Mouse (Mus musculus) forebrain, embryonic 15.5 days (tissue): ENCODE measurements at regions not wholly inside any gene's neighbourhood (a gene's known extent, or its start where the extent isn't known, plus 50 kb on each side); places are given as distances from the start of the nearest gene placed in this dataset.
A peak's percentile ranks its signal among the peaks of the same experiment; 100 is the strongest.
"Not testable (repeated sequence)": the region's sequence is repeated elsewhere in the genome, so short reads cannot be mapped to it uniquely, and the experiment has no call there.

Experiments
- ATAC-seq: fragments of 200-750 bp; cut with Nextera tagmentation; replicated peaks from 2 replicates; pipeline ENCODE4 v1.8.0; 2017; ENCODE audit warnings: mild to moderate bottlenecking, moderate TSS enrichment, moderate library complexity
- H3K27ac ChIP-seq: fragments of 300-500 bp; sonication (generic); replicated peaks from 2 replicates; pipeline ENCODE4 v1.5.1; 2015; ENCODE audit warnings: mild to moderate bottlenecking, inconsistent platforms
- H3K27me3 ChIP-seq: fragments of 300-500 bp; sonication (generic); 2 replicates; pipeline ENCODE4 v1.6.1; 2015; ENCODE audit warnings: inconsistent platforms
- H3K36me3 ChIP-seq: fragments of 300-500 bp; sonication (generic); 2 replicates; pipeline ENCODE4 v1.6.1; 2015; ENCODE audit warnings: mild to moderate bottlenecking, inconsistent platforms
- H3K4me1 ChIP-seq: fragments of 300-500 bp; sonication (generic); 2 replicates; pipeline ENCODE4 v1.6.1; 2015; ENCODE audit warnings: inconsistent platforms
- H3K4me2 ChIP-seq: fragments of 300-500 bp; sonication (generic); replicated peaks from 2 replicates; pipeline ENCODE4 v1.6.1; 2015; ENCODE audit warnings: mild to moderate bottlenecking, inconsistent platforms
- H3K4me3 ChIP-seq: fragments of 300-500 bp; sonication (generic); 2 replicates; pipeline ENCODE4 v1.5.1; 2015; ENCODE audit warnings: mild to moderate bottlenecking, inconsistent platforms
- H3K9ac ChIP-seq: fragments of 300-500 bp; sonication (generic); replicated peaks from 2 replicates; pipeline ENCODE4 v1.6.1; 2015; ENCODE audit warnings: mild to moderate bottlenecking, inconsistent platforms
- H3K9me3 ChIP-seq: fragments of 300-500 bp; sonication (generic); 2 replicates; pipeline ENCODE4 v1.6.1; 2016; ENCODE audit warnings: inconsistent platforms
- WGBS: fragments of 180-500 bp; shearing (Covaris S2); methylation state at CpG from one replicate; pipeline ENCODE4 v1.1.7; 2015; ENCODE audit warnings: mixed read lengths; 5-methylcytosine and 5-hydroxymethylcytosine counted together

GRCm38 (mm10) chr16:86448478-86449160, 547.0 kb upstream of the Adamts5 start:
- Histone ChIP-seq H3K9me3 (no peaks in the 10 kb centered on the region), H3K4me1 (no peaks in the 10 kb centered on the region), H3K4me3 (no peak overlapping the region), H3K27me3 (no peaks in the 10 kb centered on the region), H3K4me2 (no peak overlapping the region), H3K36me3 (no peaks in the 10 kb centered on the region), H3K27ac (no peak overlapping the region), H3K9ac (no peak overlapping the region)
- no peak for ATAC-seq
- 33% methylated on average over 1 of the region's 1 CpGs for WGBS

GRCm38 (mm10) chr16:86419458-86419857, 517.8 kb upstream of the Adamts5 start:
- ATAC-seq: peak; percentile 84
- H3K4me1 ChIP-seq, H3K36me3 ChIP-seq, H3K27me3 ChIP-seq, H3K9me3 ChIP-seq, H3K9ac ChIP-seq, H3K27ac ChIP-seq, H3K4me3 ChIP-seq, H3K4me2 ChIP-seq: not testable (repeated sequence)
- WGBS: 10% methylated on average over 5 of the region's 5 CpGs

- 88% methylated on average over 2 of the region's 2 CpGs for WGBS
- H3K4me1 ChIP-seq: no peaks in the 10 kb centered on the region
- no peak for ATAC-seq
- H3K27me3 ChIP-seq: no peaks in the 10 kb centered on the region
- no peak overlapping the region for H3K4me2 ChIP-seq
- H3K27ac ChIP-seq: no peak overlapping the region
- H3K4me3 ChIP-seq: no peak overlapping the region
- H3K36me3 ChIP-seq: no peaks in the 10 kb centered on the region
- no peak overlapping the region for H3K9ac ChIP-seq
- no peaks in the 10 kb centered on the region for H3K9me3 ChIP-seq
Measured at GRCm38 (mm10) chr16:86404309-86404708, 502.7 kb upstream of the Adamts5 start.

- Histone ChIP-seq H3K4me2 (no peak overlapping the region), H3K27ac (no peak overlapping the region), H3K27me3 (no peaks in the 10 kb centered on the region), H3K9me3 (no peaks in the 10 kb centered on the region), H3K36me3 (no peaks in the 10 kb centered on the region), H3K9ac (no peak overlapping the region), H3K4me1 (no peaks in the 10 kb centered on the region), H3K4me3 (no peak overlapping the region)
- ATAC-seq: no peak
- 78% methylated on average over 1 of the region's 1 CpGs for WGBS
Measured at GRCm38 (mm10) chr16:86401381-86401780, 499.8 kb upstream of the Adamts5 start.

GRCm38 (mm10) chr16:86399288-86399687, 497.7 kb upstream of the Adamts5 start:
- Histone ChIP-seq H3K4me2 (no peak overlapping the region), H3K9ac (no peak overlapping the region), H3K27ac (no peak overlapping the region), H3K4me3 (no peak overlapping the region), H3K4me1 (no peaks in the 10 kb centered on the region), H3K27me3 (no peaks in the 10 kb centered on the region), H3K36me3 (no peaks in the 10 kb centered on the region), H3K9me3 (no peaks in the 10 kb centered on the region)
- 92% methylated on average over 1 of the region's 1 CpGs for whole genome bisulfite sequencing
- no peak for ATAC-seq

- H3K36me3 ChIP-seq: no peaks in the 10 kb centered on the region
- H3K27me3 ChIP-seq: no peaks in the 10 kb centered on the region
- H3K27ac ChIP-seq: no peak overlapping the region
- H3K4me2 ChIP-seq: no peak overlapping the region
- no peak overlapping the region for H3K4me3 ChIP-seq
- no peaks in the 10 kb centered on the region for H3K9me3 ChIP-seq
- H3K9ac ChIP-seq: no peak overlapping the region
- no peak for ATAC-seq
- WGBS: 72% methylated on average over 2 of the region's 2 CpGs
- H3K4me1 ChIP-seq: no peaks in the 10 kb centered on the region
Measured at GRCm38 (mm10) chr16:86397521-86397920, 495.9 kb upstream of the Adamts5 start.

- WGBS: 71% methylated on average over 3 of the region's 3 CpGs
- H3K4me1 ChIP-seq: no peaks in the 10 kb centered on the region
- no peak overlapping the region for H3K9ac ChIP-seq
- H3K27me3 ChIP-seq: no peaks in the 10 kb centered on the region
- H3K9me3 ChIP-seq: no peaks in the 10 kb centered on the region
- H3K4me3 ChIP-seq: no peak overlapping the region
- H3K27ac ChIP-seq: no peak overlapping the region
- no peak for ATAC-seq
- no peak overlapping the region for H3K4me2 ChIP-seq
- H3K36me3 ChIP-seq: no peaks in the 10 kb centered on the region
Measured at GRCm38 (mm10) chr16:86389063-86389723, 487.6 kb upstream of the Adamts5 start.

GRCm38 (mm10) chr16:86388128-86388527, 486.5 kb upstream of the Adamts5 start:
- H3K4me2 ChIP-seq: no peak overlapping the region
- H3K36me3 ChIP-seq: no peaks in the 10 kb centered on the region
- H3K27ac ChIP-seq: no peak overlapping the region
- H3K4me3 ChIP-seq: no peak overlapping the region
- H3K9me3 ChIP-seq: no peaks in the 10 kb centered on the region
- H3K27me3 ChIP-seq: no peaks in the 10 kb centered on the region
- ATAC-seq: no peak
- H3K9ac ChIP-seq: no peak overlapping the region
- no peaks in the 10 kb centered on the region for H3K4me1 ChIP-seq
- 82% methylated on average over 1 of the region's 1 CpGs for WGBS

GRCm38 (mm10) chr16:86377991-86378390, 476.4 kb upstream of the Adamts5 start:
- H3K4me2 ChIP-seq: no peak overlapping the region

GRCm38 (mm10) chr16:86371652-86372051, 470.0 kb upstream of the Adamts5 start:
- no peak for ATAC-seq
- 38% methylated on average over 4 of the region's 4 CpGs for WGBS

More at GRCm38 (mm10) chr16:86377991-86378390, 476.4 kb upstream of the Adamts5 start:
- WGBS: 28% methylated on average over 3 of the region's 3 CpGs
- Histone ChIP-seq H3K4me3 (no peak overlapping the region), H3K27me3 (no peaks in the 10 kb centered on the region), H3K27ac (no peak overlapping the region), H3K4me1 (no peaks in the 10 kb centered on the region), H3K36me3 (no peaks in the 10 kb centered on the region), H3K9ac (no peak overlapping the region), H3K9me3 (no peaks in the 10 kb centered on the region)
- no peak for ATAC-seq

GRCm38 (mm10) chr16:86368449-86368848, 466.8 kb upstream of the Adamts5 start:
- H3K27ac ChIP-seq: no peak overlapping the region
- H3K9ac ChIP-seq: no peak overlapping the region
- no peaks in the 10 kb centered on the region for H3K27me3 ChIP-seq
- no peak overlapping the region for H3K4me3 ChIP-seq
- WGBS: 92% methylated on average over 5 of the region's 5 CpGs
- H3K4me2 ChIP-seq: no peak overlapping the region
- no peaks in the 10 kb centered on the region for H3K36me3 ChIP-seq
- no peaks in the 10 kb centered on the region for H3K4me1 ChIP-seq
- no peak for ATAC-seq
- no peaks in the 10 kb centered on the region for H3K9me3 ChIP-seq

More at GRCm38 (mm10) chr16:86371652-86372051, 470.0 kb upstream of the Adamts5 start:
- Histone ChIP-seq H3K9me3 (no peaks in the 10 kb centered on the region), H3K4me1 (no peaks in the 10 kb centered on the region), H3K27me3 (no peaks in the 10 kb centered on the region), H3K9ac (no peak overlapping the region), H3K36me3 (no peaks in the 10 kb centered on the region), H3K27ac (no peak overlapping the region), H3K4me3 (no peak overlapping the region), H3K4me2 (no peak overlapping the region)

- no peaks in the 10 kb centered on the region for H3K4me1 ChIP-seq
- 86% methylated on average over 1 of the region's 1 CpGs for WGBS
- H3K27me3 ChIP-seq: no peaks in the 10 kb centered on the region
- no peak overlapping the region for H3K27ac ChIP-seq
- no peak overlapping the region for H3K4me2 ChIP-seq
- ATAC-seq: no peak
- H3K9ac ChIP-seq: no peak overlapping the region
- no peaks in the 10 kb centered on the region for H3K36me3 ChIP-seq
- no peaks in the 10 kb centered on the region for H3K9me3 ChIP-seq
- no peak overlapping the region for H3K4me3 ChIP-seq
Measured at GRCm38 (mm10) chr16:86366197-86366596, 464.6 kb upstream of the Adamts5 start.

- ATAC-seq: no peak
- 94% methylated on average over 5 of the region's 5 CpGs for WGBS
- Histone ChIP-seq H3K4me1 (no peaks in the 10 kb centered on the region), H3K9me3 (no peaks in the 10 kb centered on the region), H3K9ac (no peak overlapping the region), H3K27me3 (no peaks in the 10 kb centered on the region), H3K4me3 (no peak overlapping the region), H3K4me2 (no peak overlapping the region), H3K27ac (no peak overlapping the region), H3K36me3 (no peaks in the 10 kb centered on the region)
Measured at GRCm38 (mm10) chr16:86361099-86361498, 459.5 kb upstream of the Adamts5 start.
